8 mouse cellular contexts compared by ENCODE assay signal in genomic region chr5:147429535-147430305, GRCm38 (mm10). TPM values are rescaled to one million over a fixed set of nuclear protein-coding genes. Genes with fewer than 3 reads are reported as not detected.
A peak's percentile ranks its signal among the peaks of the same experiment; 100 is the strongest.
DNase-seq lines count a peak whose midpoint lies in the region; ATAC-seq lines count a peak whose summit lies in the region.

TSS of gene Pan3 (plus strand) at chr5:147430161.

- H3K36me3 ChIP-seq in hindbrain, embryonic 15.5 days = 0 out of 2 replicates have a peak, but pooled peaks cover 3% of the 10 kb centered on the region

- peak within 1 kb of the TSS; percentile 96 for H3K4me3 ChIP-seq in hindbrain, embryonic 15.5 days

- H3K4me1 ChIP-seq in hindbrain, embryonic 15.5 days (replicated peaks) = peaks cover 32% of the 10 kb centered on the region

- DNase-seq in R1 (ENCODE audit: low read depth, low spot score) = peak; percentile 94
- peak; percentile 97 to 99 for DNase-seq in cerebellum, postnatal 25 days
- DNase-seq in frontal cortex, postnatal 36 days (ENCODE audit: low spot score in 2 of 2) = peak; percentile 95 to 97
- DNase-seq in left cerebral cortex, adult 11 months (ENCODE audit: low spot score) = peak; percentile 91
- DNase-seq in lung, postnatal 4 days = peak; percentile 96 to 98
- DNase-seq in retina, postnatal 7 days (ENCODE audit: low read depth, low spot score) = peak; percentile 91
- peak; percentile 96 for DNase-seq in urinary bladder, adult 2 months (ENCODE audit: low spot score)

- peak within 1 kb of the TSS; percentile 88 for H3K4me2 ChIP-seq in hindbrain, embryonic 15.5 days

- H3K27ac ChIP-seq in hindbrain, embryonic 15.5 days (replicated peaks) = peak within 1 kb of the TSS; percentile 95

- H3K9ac ChIP-seq in hindbrain, embryonic 15.5 days = peak within 1 kb of the TSS; percentile 96

- H3K9me3 ChIP-seq in hindbrain, embryonic 15.5 days = no peaks in the 10 kb centered on the region

- under 1% methylated on average over 47 of the region's 51 CpGs for WGBS in hindbrain, embryonic 15.5 days

- peak; percentile 91 for ATAC-seq in hindbrain, embryonic 15.5 days (ENCODE audit: low FRiP score, low read depth)

- no peaks in the 10 kb centered on the region for H3K27me3 ChIP-seq in hindbrain, embryonic 15.5 days

RNA-seq across cellular contexts. Expression of gene Pan3, which starts in this region (rescaled TPM):
- 58.5 and 64.1 TPM in 2 replicates for polyA plus RNA-seq in hindbrain, embryonic 15.5 days (2015; fragmentation: Nextera tagmentation; extraction: Ambion mirVana)
- polyA plus RNA-seq in urinary bladder, adult 2 months (2012; rRNA removed) = 51.1 and 60.4 TPM in 2 replicates

Comparison
In these comparisons a context has a peak if more than half of its experiments do, and no peak if none do; other contexts are left out.
1. Peak in every context shown above with its lines: DNase-seq, ATAC-seq, H3K4me3 ChIP-seq and H3K27ac ChIP-seq.